Mouse (Mus musculus) macrophage (primary cell): ENCODE data around the gene Ptpn21. TPM values are rescaled to one million over a fixed set of nuclear protein-coding genes. Genes with fewer than 3 reads are reported as not detected.

Source experiments
- H3K27ac ChIP-seq: fragments of 350-480 bp; formaldehyde crosslinking; 2 replicates; pipeline ENCODE4 v1.9.0; 2021
- H3K36me3 ChIP-seq: fragments of 350-480 bp; formaldehyde crosslinking; 2 replicates; pipeline ENCODE4 v1.9.0; 2021; ENCODE audit errors: inconsistent target
- H3K4me3 ChIP-seq: fragments of 350-480 bp; formaldehyde crosslinking; 2 replicates; pipeline ENCODE4 v1.9.0; 2021; ENCODE audit errors: inconsistent target
- H3K79me2 ChIP-seq: fragments of 350-480 bp; formaldehyde crosslinking; 2 replicates; pipeline ENCODE4 v1.9.0; 2021; ENCODE audit errors: inconsistent target
- WGBS: methylation state at CpG from one replicate; pipeline ENCODE4 v1.1.7; 2026; ENCODE audit warnings: inconsistent platforms; ENCODE audit not compliant: missing documents; 5-methylcytosine and 5-hydroxymethylcytosine counted together
- polyA plus RNA-seq: library from polyadenylated mRNA; stranded (reverse); fragments of 250-400 nt; gene quantifications from 3 replicates; pipeline ENCODE4 v1.2.4, GENCODE M21; 2018; ENCODE audit warnings: inconsistent platforms

Ptpn21 gene
- polyA plus RNA-seq, 1 experiment from 2014 or later, result 9.5 TPM

DNA sequence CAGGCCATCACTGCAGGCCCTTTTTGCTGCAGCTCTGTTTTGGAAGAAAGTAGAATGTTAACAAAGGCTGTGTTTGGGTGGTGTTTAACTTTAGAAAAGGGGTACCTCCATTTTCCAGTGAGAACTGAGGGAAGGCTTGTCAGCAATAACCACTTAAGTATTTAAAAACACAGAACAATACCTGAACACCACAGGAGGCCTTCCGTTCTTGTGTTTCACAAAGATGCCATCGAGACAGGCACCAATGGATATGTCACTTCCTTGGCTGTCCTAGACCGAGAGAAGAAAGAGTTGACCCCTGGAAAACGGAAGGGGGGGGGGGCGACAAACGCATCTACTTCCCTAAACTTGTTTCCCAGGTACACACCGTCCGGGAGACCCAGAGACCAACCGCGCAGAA lies 33.2 kb downstream of the Ptpn21 start:
- WGBS, result 50% methylated on average over 9 of the region's 10 CpGs
- Histone ChIP-seq H3K36me3 (no peaks in the 10 kb centered on the region), H3K79me2 (no peaks in the 10 kb centered on the region), H3K27ac (peak overlapping the region; percentile 28), H3K4me3 (no peak overlapping the region)

DNA sequence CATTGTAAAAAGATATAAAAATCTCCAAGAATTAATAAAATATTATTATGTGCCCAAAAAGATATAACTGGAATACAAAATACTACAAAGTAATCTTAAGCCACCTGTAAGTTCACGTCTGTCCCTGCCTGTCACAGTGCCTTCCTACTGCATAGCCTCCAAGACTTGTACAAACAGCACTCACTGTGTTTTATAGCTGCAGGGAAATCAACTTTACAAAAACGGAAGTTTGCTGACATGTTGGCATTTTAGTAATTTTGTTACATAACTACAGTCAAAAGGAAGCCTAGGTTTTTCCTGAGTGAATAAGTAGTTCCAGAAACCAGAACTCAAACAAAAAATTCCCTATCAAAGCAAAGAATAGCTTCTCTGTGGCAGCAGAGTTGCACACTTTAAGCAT lies 33.7 kb downstream of the Ptpn21 start:
- no peaks in the 10 kb centered on the region for H3K79me2 ChIP-seq
- H3K27ac ChIP-seq, result peak overlapping the region; percentile 28
- no peaks in the 10 kb centered on the region for H3K36me3 ChIP-seq
- WGBS, result 8% methylated on average over 2 of the region's 2 CpGs
- H3K4me3 ChIP-seq, result no peak overlapping the region

DNA sequence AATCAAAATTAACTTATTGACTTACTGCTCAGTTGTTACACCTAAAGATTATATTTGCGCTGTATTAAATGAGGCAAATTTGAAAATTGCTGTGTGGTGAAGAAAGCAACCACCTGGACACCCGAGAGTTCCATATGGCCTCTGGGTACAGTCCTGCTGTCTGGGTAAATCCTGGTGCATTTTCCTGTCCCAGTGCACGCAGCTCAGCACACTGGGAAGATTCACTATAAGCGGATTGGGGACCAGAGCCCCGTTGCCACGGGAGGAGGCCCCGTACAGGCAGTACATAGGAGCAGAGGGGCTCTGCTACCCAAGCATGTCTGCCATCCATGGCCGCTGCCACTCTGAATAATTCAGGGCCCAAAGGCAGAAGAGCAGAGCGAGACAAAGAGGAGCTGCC lies 35.6 kb downstream of the Ptpn21 start:
- no peaks in the 10 kb centered on the region for H3K36me3 ChIP-seq
- no peak overlapping the region for H3K27ac ChIP-seq
- WGBS, result 97% methylated on average over 9 of the region's 9 CpGs
- no peak overlapping the region for H3K4me3 ChIP-seq
- no peaks in the 10 kb centered on the region for H3K79me2 ChIP-seq

DNA sequence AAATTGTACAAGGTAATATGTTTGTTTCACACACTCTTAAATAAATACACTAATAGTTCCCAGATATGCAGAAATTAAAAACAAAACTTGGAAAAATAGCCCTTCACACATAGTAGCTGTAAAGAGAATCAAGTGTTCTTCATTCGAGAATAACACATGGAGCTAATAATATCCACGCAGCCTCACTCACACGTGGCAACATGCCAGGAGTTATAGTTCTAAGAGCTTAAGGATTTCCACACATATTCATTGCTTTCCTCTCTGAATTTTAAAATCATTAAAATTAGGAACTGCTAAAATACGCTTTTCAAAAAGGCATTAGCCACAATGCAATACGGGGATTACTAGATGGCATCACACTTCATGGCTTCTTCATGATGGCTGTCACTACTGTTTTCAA lies 40.0 kb downstream of the Ptpn21 start:
- H3K79me2 ChIP-seq, result no peaks in the 10 kb centered on the region
- H3K4me3 ChIP-seq, result no peak overlapping the region
- WGBS, result 74% methylated on average over 5 of the region's 5 CpGs
- H3K27ac ChIP-seq, result no peak overlapping the region
- H3K36me3 ChIP-seq, result no peaks in the 10 kb centered on the region

DNA sequence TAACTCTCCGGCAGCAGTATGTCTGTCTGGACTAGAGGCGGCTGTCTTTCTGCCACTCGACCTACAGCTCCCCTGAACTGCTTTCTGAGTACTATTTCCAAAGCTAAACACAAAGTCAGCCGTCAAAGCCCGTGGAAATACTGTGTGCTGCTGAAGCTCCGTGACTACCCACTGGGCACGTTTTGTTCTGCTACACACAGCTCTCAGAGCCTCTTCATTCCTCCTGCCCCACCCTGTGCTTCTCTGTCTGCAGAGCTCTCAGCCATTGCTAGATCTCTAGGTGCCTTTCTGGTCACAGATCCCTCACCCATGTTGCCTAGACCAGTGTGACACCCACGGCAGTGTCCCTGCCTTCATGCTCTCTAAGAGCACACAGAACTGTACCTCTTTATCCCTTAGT lies 47.0 kb downstream of the Ptpn21 start:
- 94% methylated on average over 8 of the region's 8 CpGs for WGBS
- no peaks in the 10 kb centered on the region for H3K36me3 ChIP-seq
- H3K4me3 ChIP-seq, result no peak overlapping the region
- H3K79me2 ChIP-seq, result no peaks in the 10 kb centered on the region
- H3K27ac ChIP-seq, result no peak overlapping the region

DNA sequence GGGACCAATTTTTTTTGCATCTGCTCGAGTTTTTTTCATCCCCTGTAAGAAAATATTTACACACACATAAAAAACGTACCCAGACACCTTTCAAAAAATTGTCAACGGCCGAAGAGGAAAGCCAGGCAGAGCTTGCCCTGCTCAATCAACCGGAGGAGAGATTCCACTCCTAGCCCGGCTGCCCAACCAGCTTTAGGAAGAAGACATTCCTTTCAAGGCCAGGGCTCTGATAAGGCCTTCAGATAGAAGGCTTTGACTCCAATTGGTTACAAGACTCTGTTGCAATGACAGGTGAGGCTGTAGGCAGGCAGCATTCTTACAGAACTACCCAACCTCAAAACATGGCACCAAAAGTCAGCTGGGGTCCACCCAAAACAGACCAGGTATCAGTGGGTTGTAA lies 53.6 kb downstream of the Ptpn21 start:
- Histone ChIP-seq H3K4me3 (no peak overlapping the region), H3K36me3 (no peaks in the 10 kb centered on the region; the same call in 1 of the 2 replicates), H3K79me2 (no peaks in the 10 kb centered on the region), H3K27ac (no peak overlapping the region)
- WGBS, result 90% methylated on average over 6 of the region's 6 CpGs

DNA sequence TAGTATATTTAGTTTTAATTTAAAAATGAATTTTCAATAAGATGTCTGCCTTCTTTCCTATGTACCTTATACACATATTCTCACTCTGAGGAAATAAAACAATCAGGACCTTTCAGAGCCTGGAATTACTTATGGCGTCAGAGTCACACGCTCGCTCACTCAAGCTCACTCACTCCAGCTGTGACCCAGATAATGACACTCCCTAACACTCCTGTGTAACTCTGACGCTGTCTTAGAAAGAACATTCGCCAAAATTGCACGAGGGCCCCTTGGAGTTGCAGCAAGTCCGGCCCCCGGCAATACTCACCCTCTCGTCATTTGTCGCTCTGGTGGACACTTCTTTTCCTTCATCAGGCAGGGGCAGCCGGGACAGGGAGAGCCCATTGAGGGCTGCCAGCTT lies 54.0 kb downstream of the Ptpn21 start:
- H3K36me3 ChIP-seq, result no peaks in the 10 kb centered on the region; the same call in 1 of the 2 replicates

DNA sequence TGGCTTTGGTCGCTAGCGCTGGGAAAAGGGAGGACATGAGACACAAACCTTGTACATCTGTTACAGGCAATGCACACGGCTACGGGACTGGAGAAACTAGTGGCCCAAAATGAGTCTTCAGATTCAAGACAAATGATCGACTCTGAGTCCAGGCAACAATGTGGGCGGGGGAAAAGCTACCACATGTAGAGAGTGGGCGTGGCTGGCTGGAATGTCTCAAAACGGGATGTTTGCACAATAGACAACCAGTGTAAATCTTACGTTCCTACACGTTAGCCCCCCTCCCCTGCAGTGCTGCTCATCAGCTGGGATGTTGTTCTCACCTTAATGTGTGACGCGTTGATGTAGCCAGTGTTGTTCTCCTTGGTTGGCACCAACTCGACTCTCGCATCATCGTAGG lies 55.0 kb downstream of the Ptpn21 start:
- Histone ChIP-seq H3K27ac (no peak overlapping the region), H3K36me3 (no peaks in the 10 kb centered on the region; the same call in 1 of the 2 replicates), H3K4me3 (no peak overlapping the region), H3K79me2 (no peaks in the 10 kb centered on the region)
- WGBS, result 82% methylated on average over 15 of the region's 15 CpGs

More for the DNA sequence above, 54.0 kb downstream of the Ptpn21 start:
- Histone ChIP-seq H3K4me3 (no peak overlapping the region), H3K27ac (no peak overlapping the region), H3K79me2 (no peaks in the 10 kb centered on the region)
- WGBS, result 92% methylated on average over 11 of the region's 11 CpGs

DNA sequence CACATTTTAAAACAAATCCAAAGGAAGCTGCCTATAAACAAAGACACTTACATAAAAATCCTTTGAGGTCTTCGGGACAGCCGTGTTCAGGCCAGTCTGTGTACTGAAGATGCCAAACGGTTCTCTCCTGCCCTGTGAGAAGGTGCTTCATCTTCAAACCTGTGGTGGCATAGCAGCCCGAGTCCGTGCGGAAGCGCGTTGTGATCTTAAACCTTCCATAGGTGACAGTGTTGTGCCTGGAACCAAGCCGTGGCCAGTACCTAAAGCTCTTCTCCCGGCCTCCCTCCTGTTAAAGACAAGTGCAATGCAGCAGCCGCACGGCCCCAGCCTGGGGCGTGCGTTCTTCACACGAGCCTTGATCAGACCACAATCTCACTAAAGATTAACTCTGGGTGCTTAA lies 57.3 kb downstream of the Ptpn21 start:
- 96% methylated on average over 15 of the region's 15 CpGs for WGBS
- Histone ChIP-seq H3K79me2 (no peaks in the 10 kb centered on the region), H3K27ac (no peak overlapping the region), H3K4me3 (no peak overlapping the region), H3K36me3 (no peaks in the 10 kb centered on the region; the same call in 1 of the 2 replicates)

DNA sequence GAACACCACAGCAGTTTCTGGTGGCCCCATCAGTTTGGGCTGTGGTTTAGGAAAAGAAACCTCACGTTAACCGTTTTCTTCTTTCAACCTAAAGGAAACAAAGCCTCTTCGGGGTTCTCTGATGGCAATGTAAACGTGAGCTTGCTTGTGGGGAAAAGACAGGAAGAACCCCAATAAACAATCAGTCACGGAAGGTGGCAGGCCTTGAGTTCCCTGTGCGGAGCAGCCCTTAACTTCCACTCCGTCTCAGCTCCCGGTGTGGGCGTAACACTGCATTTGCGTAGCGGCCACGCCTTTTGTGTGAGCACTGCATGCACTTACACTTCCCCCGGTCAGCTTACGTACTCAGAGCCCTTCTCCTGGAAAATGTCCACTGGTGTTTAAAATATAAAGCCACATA lies 59.9 kb downstream of the Ptpn21 start:
- Histone ChIP-seq H3K27ac (no peak overlapping the region), H3K36me3 (no peaks in the 10 kb centered on the region; the same call in 1 of the 2 replicates), H3K79me2 (no peaks in the 10 kb centered on the region), H3K4me3 (no peak overlapping the region)
- 28% methylated on average over 12 of the region's 14 CpGs for WGBS

DNA sequence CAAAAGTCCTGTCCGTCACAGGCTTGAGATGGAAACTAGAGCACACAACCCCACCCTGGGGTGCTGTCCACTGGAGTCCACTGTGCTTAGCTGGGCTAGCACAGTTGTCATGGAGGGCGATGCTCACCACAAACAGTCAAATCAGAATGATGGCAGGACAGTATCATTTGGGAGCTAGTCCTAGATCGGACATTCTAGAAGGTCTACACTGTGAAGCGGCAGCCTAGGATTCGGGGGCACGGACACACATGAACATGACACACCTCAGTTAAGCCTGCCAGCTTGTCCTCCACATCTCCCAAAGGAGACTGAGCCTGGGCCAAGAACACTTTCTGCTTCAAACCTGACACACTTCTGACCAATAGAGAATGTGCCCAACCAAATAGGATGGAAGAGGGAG lies 60.3 kb downstream of the Ptpn21 start:
- WGBS, result 92% methylated on average over 6 of the region's 6 CpGs
- no peak overlapping the region for H3K4me3 ChIP-seq
- H3K79me2 ChIP-seq, result no peaks in the 10 kb centered on the region
- H3K27ac ChIP-seq, result no peak overlapping the region
- H3K36me3 ChIP-seq, result no peaks in the 10 kb centered on the region; the same call in 1 of the 2 replicates

DNA sequence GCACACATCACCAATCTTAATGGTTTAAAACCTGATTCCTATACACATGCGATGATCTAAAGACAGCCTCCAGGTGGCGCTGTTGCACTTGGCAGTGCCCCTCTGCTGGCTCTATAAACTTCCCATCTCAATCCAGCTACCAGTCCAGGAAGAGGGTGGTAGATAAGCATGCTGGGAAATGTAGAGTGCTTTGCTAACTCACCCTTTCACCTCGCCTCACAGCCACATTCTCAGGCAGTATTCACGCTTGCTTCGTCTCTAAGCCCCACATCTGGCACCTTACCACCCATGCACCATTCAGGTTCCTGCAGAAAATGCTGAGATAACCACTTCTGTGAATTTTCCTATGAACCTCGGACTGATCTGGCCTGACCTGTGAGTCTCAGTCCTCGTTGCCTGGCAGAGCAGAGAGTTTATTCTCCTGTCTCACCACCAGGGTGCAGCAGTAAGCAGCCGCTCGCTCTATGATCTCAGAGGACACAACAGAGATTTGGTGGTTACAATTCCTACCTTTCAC lies 62.5 kb downstream of the Ptpn21 start:
- Histone ChIP-seq H3K36me3 (no peaks in the 10 kb centered on the region), H3K79me2 (no peaks in the 10 kb centered on the region), H3K4me3 (peak overlapping the region; percentile 27), H3K27ac (peak overlapping the region; percentile 51)
- WGBS, result 2% methylated on average over 8 of the region's 9 CpGs

DNA sequence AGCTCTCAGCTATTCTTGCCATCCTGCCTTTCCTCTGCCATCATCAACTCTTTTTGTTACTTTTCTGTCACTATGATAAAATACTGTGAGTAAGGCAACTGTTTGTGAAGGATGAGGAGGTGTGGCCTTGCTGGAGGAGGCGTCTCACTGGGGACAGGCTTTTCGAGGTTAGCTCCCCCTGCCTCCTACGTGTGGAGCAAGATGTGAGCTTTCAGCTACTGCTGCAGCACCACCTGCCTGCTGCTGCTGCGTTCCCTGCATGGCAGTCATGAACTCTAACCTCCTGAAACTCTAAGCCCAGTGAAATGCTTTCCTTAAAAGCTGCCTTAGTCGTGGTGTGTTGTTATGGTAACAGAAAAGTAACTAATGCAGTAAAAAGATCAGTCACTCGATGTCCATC lies 63.3 kb downstream of the Ptpn21 start:
- Histone ChIP-seq H3K79me2 (no peaks in the 10 kb centered on the region), H3K27ac (no peak overlapping the region), H3K4me3 (no peak overlapping the region), H3K36me3 (no peaks in the 10 kb centered on the region)
- WGBS, result 66% methylated on average over 6 of the region's 6 CpGs

DNA sequence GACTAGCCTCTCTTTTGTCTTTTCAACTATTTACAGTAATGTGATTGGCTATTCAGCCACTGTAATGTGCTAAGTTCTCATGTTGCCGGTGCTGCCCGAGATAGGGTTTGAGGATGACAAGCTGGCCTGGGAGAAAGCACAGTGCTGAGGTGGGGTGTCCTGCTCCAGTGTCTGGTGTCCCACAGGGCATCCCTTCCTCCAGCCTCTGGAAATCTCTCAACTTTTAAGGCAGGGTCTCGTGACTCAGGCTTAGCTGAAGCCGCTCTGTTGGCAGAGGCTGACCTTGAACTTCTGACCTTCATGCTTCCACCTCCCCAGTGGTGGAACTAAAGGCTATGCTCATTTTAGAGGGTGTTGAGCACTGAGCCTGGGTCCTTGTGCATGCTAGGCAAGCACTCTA lies 66.8 kb downstream of the Ptpn21 start:
- Histone ChIP-seq H3K79me2 (no peaks in the 10 kb centered on the region), H3K4me3 (no peak overlapping the region), H3K27ac (no peak overlapping the region), H3K36me3 (no peaks in the 10 kb centered on the region)
- WGBS, result 88% methylated on average over 4 of the region's 4 CpGs

DNA sequence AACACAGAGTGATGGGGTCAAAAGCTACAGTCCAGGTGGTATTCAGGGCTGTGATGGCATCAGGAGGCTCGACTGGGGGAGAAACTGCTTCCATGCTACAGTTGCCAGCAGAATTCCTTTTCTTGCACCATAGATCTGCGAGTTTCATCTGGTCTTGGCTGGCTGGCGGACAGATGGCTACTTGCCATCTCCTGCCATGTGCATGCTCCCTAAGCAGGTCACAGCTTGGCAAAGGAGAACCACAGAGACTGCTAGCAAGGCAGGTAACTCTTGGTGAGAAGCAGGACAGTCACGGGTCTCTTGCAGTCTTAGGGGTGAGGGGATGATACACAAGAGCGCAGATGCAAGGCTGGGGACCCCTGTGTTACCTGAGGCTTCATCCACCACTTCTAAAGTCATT lies 67.3 kb downstream of the Ptpn21 start:
- Histone ChIP-seq H3K4me3 (no peak overlapping the region), H3K79me2 (no peaks in the 10 kb centered on the region), H3K36me3 (no peaks in the 10 kb centered on the region), H3K27ac (no peak overlapping the region)
- 87% methylated on average over 5 of the region's 5 CpGs for WGBS

DNA sequence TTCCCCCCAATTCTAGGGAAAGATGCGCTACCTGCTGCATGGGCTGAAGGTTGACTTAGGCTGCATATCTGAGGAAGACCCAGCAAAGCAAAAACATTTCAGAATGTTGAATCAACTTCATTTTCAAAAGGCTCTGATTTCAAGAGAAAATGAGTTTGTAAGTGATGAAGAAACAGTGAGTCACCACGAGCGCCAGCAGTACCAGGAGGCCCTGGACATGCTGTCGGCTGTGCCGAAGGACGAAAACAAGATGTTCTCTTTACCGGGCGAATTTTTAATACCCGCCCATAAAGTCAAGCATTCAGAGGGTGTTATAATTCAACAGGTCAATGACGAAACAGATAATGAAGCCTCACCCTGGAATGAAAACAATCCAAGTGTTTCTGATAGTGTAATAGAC lies 68.1 kb downstream of the Ptpn21 start:
- WGBS, result 95% methylated on average over 10 of the region's 10 CpGs
- H3K36me3 ChIP-seq, result no peaks in the 10 kb centered on the region

More for the DNA sequence above, 68.1 kb downstream of the Ptpn21 start:
- Histone ChIP-seq H3K27ac (no peak overlapping the region), H3K4me3 (no peak overlapping the region), H3K79me2 (no peaks in the 10 kb centered on the region)
